Mouse (Mus musculus) cerebellum, adult 9-10 months (tissue): ENCODE measurements around the gene Apol7b.
A peak's percentile ranks its signal among the peaks of the same experiment; 100 is the strongest.
"Not testable (repeated sequence)": the region's sequence is repeated elsewhere in the genome, so short reads cannot be mapped to it uniquely, and the experiment has no call there.

ENCODE experiments used
- DNase-seq: peaks from one replicate; pipeline ENCODE4 v3.0.0; 2022

Gene Apol7b

GRCm38 (mm10) chr15:77447392-77447791 is at the start of gene Apol7b:
TSS of gene Apol7b (minus strand) at chr15:77447492.
- DNase-seq: not testable (repeated sequence)

DNA sequence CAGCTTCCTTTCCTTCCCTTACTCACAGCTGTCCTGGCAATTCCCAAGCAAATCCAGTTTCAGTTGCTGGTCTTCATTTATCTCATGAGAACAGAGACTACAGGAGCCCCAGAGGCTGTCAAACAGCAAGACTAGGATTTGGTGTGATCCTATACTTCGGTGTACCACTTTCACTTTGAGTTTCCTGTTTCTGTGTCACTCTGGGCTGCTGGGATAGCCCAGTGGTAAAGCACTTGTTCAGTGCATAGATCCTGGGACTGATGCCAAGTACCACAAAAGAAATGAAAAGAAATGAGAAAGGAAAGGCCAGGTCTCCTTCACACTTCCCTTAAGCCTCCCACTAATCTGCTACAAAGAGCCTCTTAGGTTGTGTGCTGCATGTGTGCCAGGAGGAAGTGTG is 47.4 kb upstream of the Apol7b start:
- DNase-seq: not testable (repeated sequence)

GRCm38 (mm10) chr15:77493181-77493580 is 45.9 kb upstream of the Apol7b start:
- not testable (repeated sequence) for DNase-seq

GRCm38 (mm10) chr15:77482140-77482794 is 35.0 kb upstream of the Apol7b start:
- no peak for DNase-seq

GRCm38 (mm10) chr15:77476693-77477092 is 29.4 kb upstream of the Apol7b start, which contains the start of gene Apol10a:
TSS of gene Apol10a (plus strand) at chr15:77477047.
- DNase-seq: not testable (repeated sequence)

DNA sequence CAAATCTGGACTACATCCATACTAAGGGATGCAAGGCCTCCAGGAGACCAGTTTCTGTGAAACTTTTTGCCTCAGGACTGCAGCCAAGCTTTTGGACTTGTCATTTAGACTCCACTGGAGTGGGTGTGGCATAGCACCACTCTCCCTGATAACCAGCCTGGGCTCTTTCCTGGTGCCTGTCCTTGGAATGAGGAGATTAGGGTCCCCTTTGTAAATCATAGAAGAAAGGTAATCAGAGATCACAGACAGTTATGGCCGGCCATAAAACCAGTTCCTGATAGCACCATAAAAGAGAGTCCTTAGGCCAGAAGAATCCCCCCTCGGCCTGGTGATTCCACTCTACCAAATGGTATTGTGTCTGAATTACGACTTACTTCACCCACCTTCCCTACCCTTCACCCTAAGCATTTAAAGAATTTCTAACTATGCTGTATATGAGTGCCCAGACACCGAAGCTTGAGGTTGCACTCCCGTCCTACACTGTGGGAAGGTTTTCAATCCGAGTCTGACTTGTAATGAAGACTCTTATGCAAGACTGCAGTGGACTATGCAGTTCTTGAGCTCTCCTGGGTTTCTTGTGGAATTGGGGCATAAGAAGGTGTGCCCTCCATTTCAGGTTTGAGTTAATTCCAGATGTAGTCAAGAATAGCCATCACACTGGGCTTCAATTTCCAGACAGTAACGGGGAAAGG is 27.6 kb upstream of the Apol7b start:
- not testable (repeated sequence) for DNase-seq

DNA sequence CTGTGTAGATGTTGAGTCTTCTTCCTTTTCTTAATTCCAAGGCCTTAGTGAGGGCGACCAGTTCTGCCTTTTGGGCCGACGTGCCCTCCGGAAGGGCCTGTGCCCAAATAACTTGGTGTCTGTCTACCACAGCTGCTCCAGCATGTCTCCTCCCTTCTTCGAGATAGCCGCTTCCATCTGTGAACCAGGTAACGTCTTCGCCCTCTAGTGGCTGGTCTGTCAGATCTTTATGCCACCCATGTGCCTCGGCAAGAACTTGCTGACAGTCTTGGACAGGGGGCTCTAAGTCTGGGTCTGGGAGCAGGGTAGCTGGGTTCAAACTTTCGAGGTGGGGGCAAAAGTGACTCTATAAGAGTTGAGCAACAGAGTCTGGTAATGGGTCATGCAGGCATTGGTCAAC is 2.6 kb upstream of the Apol7b start:
- DNase-seq: not testable (repeated sequence)

- not testable (repeated sequence) for DNase-seq
Measured at GRCm38 (mm10) chr15:77445668-77446067, 1.6 kb downstream of the Apol7b start.

DNA sequence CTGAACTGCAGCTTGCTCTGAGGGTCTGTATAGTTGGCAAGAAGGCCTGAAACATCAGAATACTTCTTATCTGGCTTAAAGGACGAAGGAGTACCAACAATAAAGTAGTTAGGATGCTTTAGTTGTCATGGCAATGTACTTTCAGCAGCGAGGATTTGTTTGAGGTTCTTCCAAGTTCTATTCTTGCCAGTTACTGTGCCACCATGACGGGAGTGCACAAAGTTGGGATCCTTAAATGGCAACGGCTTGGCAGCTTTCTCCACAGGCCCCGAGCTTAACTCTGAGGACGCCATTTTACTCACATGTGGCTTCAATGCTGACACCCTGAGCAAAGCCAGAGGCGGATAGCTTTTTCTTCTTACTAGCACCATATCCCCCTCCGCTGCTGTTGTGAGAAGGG is 2.5 kb downstream of the Apol7b start:
- not testable (repeated sequence) for DNase-seq

DNA sequence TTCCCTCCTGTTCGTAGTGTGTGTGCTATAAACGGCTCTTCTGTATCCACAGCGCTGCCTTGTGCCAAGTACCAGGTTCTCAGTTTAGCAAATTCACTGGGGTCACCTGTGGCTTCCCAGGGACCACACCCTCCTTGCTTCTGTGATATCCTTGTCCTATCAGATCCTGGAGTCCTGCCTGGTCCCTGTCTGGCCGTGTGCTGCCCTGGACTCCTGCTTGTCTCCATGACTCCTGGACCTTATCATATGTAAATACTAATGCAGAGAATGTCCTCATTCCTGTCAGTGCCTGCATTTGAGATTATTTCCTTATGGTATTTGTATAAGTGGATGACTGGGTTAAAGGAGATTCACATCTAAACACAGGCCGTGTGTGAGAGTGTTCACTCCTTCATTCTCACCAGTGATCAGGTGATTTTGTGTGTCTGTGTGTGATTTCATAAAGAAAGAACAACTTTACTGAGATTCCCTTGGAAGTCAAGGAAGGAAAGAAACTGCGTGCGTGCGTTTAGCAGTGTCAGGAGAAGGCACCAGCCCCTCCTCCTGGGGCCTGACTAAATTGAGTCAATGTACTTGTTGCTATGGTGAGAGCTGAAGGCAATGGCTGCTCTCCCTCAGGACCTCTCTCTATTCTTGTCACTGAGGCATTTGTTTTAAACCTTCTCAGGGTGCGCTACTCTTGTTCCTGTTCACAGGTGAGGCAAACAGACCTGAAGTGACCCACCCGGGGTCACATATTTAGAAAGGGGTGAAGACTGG is 18.4 kb downstream of the Apol7b start:
- not testable (repeated sequence) for DNase-seq

DNA sequence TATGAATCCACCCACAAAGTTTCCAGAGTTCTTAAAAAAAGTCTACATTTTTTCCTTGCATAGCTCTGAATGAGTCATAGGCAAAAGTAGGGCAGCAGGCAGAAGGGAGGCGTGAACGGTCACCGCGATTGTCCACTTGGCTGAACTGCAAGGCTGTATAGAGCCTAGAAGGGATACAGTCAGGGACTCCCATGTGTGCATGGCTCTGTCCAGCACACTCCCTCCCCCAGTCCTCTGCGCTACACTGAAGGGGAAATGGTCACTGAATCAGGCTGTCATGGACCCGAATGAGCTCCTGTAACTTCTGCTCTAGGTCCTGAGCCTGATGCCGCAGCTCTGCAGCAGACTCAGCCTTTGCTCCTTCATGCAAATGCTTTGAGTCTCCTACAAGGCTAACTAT is 24.4 kb downstream of the Apol7b start:
- DNase-seq: not testable (repeated sequence)

GRCm38 (mm10) chr15:77419657-77420056 is 27.6 kb downstream of the Apol7b start:
- not testable (repeated sequence) for DNase-seq

DNA sequence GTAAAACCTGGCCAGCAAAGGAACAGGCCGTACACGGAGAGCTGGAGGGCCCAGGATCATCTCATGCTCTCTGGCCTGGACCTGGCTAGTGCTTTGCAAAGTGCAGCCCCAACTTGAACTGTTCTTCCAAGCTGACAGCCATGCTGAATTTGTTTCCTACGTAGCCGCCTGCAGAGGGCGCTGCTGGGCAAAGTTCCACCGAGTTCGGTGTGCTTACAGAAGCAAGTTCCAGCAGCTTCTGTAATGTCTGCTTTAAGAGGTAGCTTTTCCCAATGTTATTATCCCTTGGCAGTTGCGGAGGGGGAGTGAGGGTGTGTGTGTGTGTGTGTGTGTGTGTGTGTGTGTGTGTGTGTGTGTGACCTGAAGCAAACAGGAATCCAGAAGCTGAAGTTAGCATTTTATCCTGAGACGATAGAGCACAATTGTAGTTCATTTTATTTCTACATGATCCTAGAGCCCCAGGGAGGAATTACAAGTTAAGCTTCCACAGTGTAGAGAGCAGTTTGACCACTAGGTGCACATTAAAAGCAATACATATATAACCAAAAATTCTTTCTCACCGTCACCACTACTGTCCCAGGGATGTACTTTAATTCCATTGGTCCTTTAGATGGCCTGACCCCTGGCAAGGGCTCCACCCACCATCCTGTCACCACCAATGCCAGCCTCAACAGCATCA is 30.5 kb downstream of the Apol7b start:
- not testable (repeated sequence) for DNase-seq

DNA sequence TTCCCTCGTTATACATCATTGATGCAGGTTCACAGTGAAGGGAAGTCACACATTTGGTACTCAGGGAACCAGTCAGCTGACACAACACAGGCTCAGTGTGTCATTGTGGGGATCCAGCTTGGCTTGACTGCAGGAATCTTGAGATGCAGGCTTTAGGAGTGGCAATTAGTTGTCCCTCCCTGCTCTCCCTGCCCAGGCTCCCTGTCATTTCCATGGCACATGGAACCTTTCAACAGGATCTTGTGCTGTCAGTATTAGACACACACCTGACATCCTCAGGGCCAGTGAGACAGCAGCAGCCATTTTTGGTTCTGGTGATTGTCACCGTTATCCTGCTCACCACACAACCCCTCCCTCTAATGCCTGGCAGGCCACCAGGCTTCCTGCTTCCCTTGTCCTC is 31.6 kb downstream of the Apol7b start:
- DNase-seq: not testable (repeated sequence)

DNA sequence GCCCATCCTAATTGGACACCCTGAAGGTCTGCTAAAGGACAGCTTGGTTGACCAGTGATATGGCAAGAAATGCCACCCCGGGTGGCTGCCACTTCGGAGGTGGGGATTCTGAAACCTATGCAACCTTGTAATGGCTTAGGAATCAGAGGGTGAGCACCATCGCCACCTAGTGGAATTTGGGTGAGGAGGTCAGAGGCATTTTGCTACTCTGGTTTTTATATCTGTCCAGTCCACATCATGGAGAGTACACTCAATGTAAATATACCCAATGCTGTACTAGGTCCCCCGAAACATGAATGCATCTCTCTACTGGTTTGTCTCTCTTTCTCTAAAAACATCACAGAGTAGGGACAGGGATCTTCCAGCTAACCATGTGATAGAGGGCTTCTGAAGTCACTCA is 34.6 kb downstream of the Apol7b start:
- peak; percentile 20 for DNase-seq

GRCm38 (mm10) chr15:77411035-77411434 is 36.3 kb downstream of the Apol7b start, which contains the start of gene Apol9a:
TSS of gene Apol9a (minus strand) at chr15:77411135.
- not testable (repeated sequence) for DNase-seq

DNA sequence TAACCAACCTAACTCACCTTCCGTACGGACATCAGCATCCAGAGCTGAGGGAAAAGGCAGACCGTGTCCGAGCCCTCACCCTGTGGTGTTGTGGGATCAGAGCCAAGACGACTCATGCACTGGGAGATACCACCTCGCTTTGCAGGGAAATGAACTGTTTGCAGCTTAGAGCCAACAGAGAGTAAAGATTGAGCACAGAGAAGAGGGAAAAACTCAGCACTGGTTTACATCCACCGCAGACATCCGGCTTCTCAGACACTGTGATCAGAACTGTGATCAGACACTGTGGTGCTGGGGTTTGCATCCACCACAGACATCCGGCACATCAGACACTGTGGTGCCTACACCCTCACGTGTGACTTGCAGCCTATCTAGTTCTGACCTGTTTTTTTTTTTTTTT is 40.9 kb downstream of the Apol7b start:
- not testable (repeated sequence) for DNase-seq

DNA sequence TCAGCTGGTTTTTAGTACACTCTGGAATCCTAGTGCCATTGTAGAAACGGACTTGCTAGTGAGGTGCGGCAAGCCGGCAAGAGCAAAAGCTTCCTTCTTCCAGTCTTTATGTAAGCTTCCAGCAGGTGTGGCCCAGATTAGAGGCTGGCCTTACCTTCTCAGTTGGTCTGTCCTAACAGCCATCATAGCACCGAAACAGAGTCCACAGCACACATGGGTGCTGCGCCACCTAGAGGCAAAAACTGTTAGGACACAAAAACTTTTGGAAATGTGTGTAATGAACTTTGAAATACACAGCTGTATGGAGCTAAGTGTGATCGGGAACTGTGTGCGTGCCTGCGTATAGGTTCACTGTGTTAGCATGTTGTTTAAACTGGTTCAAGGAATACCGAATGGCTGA is 48.3 kb downstream of the Apol7b start, which contains the start of gene Apol7a:
Gene Apol7a (minus strand): TSS at position 84 of the 400 bp plus-strand sequence.
- not testable (repeated sequence) for DNase-seq

- not testable (repeated sequence) for DNase-seq
Measured at GRCm38 (mm10) chr15:77397450-77398132, 49.7 kb downstream of the Apol7b start.

GRCm38 (mm10) chr15:77393832-77394231 is 53.5 kb downstream of the Apol7b start:
- DNase-seq: not testable (repeated sequence)

DNA sequence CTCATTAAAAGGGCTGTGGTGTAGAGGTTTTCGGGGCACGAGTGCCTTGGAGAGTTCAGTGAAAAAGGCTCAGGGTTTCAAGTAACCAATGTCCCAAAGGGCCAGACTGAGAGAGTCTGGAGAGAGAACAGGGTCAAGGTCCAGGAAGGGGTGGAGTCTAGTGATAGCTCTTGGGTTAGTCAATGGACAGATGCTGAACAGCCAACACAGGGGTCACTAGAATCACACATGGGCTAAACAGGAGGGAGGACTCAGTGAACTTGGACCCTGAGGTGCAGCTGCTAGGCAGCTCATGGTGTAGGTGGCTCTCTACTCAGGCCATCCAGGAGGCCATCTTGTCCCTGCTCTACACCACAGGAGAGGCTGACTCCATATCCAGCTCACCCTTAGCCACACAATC is 59.8 kb downstream of the Apol7b start:
- no peak for DNase-seq
